Mouse (Mus musculus): Measurements from ENCODE around the gene Chn2.

Chn2 gene

GRCm38 (mm10) chr6:54203316-54203715 lies 164.0 kb downstream of the Chn2 start:
- DNase-seq = no peak

- DNase-seq = no peak
Observed at GRCm38 (mm10) chr6:54203926-54204325, 164.6 kb downstream of the Chn2 start.

GRCm38 (mm10) chr6:54204931-54205330 lies 165.6 kb downstream of the Chn2 start:
- DNase-seq = no peak

GRCm38 (mm10) chr6:54205471-54205870 lies 166.1 kb downstream of the Chn2 start:
- no peak for DNase-seq

- no peak for DNase-seq
Observed at GRCm38 (mm10) chr6:54206221-54206738, 166.9 kb downstream of the Chn2 start.

GRCm38 (mm10) chr6:54208786-54209185 lies 169.4 kb downstream of the Chn2 start:
- DNase-seq = no peak

- no peak for DNase-seq
Observed at GRCm38 (mm10) chr6:54210971-54211370, 171.6 kb downstream of the Chn2 start.

GRCm38 (mm10) chr6:54211939-54212338 lies 172.6 kb downstream of the Chn2 start:
- no peak for DNase-seq

- no peak for DNase-seq
Observed at GRCm38 (mm10) chr6:54213743-54214142, 174.4 kb downstream of the Chn2 start.

- DNase-seq = no peak
Observed at GRCm38 (mm10) chr6:54215636-54216035, 176.3 kb downstream of the Chn2 start.

- no peak for DNase-seq
Observed at GRCm38 (mm10) chr6:54216512-54216911, 177.2 kb downstream of the Chn2 start.

GRCm38 (mm10) chr6:54220124-54220523 lies 180.8 kb downstream of the Chn2 start:
- no peak for DNase-seq

- no peak for DNase-seq
Observed at GRCm38 (mm10) chr6:54223529-54223928, 184.2 kb downstream of the Chn2 start.

GRCm38 (mm10) chr6:54224325-54224724 lies 185.0 kb downstream of the Chn2 start:
- no peak for DNase-seq

GRCm38 (mm10) chr6:54225327-54225726 lies 186.0 kb downstream of the Chn2 start:
- DNase-seq = no peak

GRCm38 (mm10) chr6:54227061-54227460 lies 187.7 kb downstream of the Chn2 start:
- DNase-seq = no peak

GRCm38 (mm10) chr6:54228421-54228820 lies 189.1 kb downstream of the Chn2 start:
- DNase-seq = no peak

- peak; percentile 69 to 71 for DNase-seq
Observed at GRCm38 (mm10) chr6:54228874-54229273, 189.5 kb downstream of the Chn2 start.

- DNase-seq = no peak
Observed at GRCm38 (mm10) chr6:54231769-54232558, 192.6 kb downstream of the Chn2 start.

- no peak for DNase-seq
Observed at GRCm38 (mm10) chr6:54236441-54236840, 197.1 kb downstream of the Chn2 start.

- no peak for DNase-seq
Observed at GRCm38 (mm10) chr6:54241761-54242160, 202.4 kb downstream of the Chn2 start.

- DNase-seq = no peak
Observed at GRCm38 (mm10) chr6:54242286-54242685, 202.9 kb downstream of the Chn2 start.

GRCm38 (mm10) chr6:54248354-54249252 lies 209.2 kb downstream of the Chn2 start:
- no peak for DNase-seq

Measured in cerebellum, postnatal 14 days (tissue).